8 mouse cellular contexts compared by ENCODE assay signal in genomic region chr11:102408344-102408876, GRCm38 (mm10). TPM values are rescaled to one million over a fixed set of nuclear protein-coding genes. Genes with fewer than 3 reads are reported as not detected.
DNase-seq lines count a peak whose midpoint lies in the region; ATAC-seq and TF ChIP-seq lines count a peak whose summit lies in the region.

No protein-coding gene starts in this region.

- under 1% methylated on average over 32 of the region's 32 CpGs for WGBS in embryonic facial prominence, embryonic 14.5 days
- WGBS in heart, adult 2 months: under 1% methylated on average over 32 of the region's 32 CpGs
- under 1% methylated on average over 32 of the region's 32 CpGs for WGBS in limb, embryonic 13.5 days
- WGBS in midbrain, embryonic 16.5 days: under 1% methylated on average over 32 of the region's 32 CpGs

- peak; percentile 95 for ATAC-seq in embryonic facial prominence, embryonic 14.5 days (ENCODE audit: low read depth)
- peak; percentile 94 for ATAC-seq in limb, embryonic 13.5 days (ENCODE audit: low FRiP score, low read depth)
- ATAC-seq in midbrain, embryonic 16.5 days: peak; percentile 93

- H3K4me3 ChIP-seq in embryonic facial prominence, embryonic 14.5 days (ENCODE audit: low read depth, low read length): peak overlapping the region; percentile 82
- H3K4me3 ChIP-seq in heart, adult 2 months: peak overlapping the region; percentile 71
- H3K4me3 ChIP-seq in limb, embryonic 13.5 days: peak overlapping the region; percentile 81
- peak overlapping the region; percentile 91 for H3K4me3 ChIP-seq in midbrain, embryonic 16.5 days (ENCODE audit: low read depth, low read length)

- H3K4me2 ChIP-seq in embryonic facial prominence, embryonic 14.5 days (ENCODE audit: low read depth, low read length): peak overlapping the region; percentile 98
- peak overlapping the region; percentile 95 for H3K4me2 ChIP-seq in limb, embryonic 13.5 days (replicated peaks)
- H3K4me2 ChIP-seq in midbrain, embryonic 16.5 days (ENCODE audit: low read length): peak overlapping the region; percentile 91

- peaks cover 14% of the 10 kb centered on the region for H3K36me3 ChIP-seq in embryonic facial prominence, embryonic 14.5 days (ENCODE audit: control insufficient read depth, insufficient read depth, low read length)
- no peaks in the 10 kb centered on the region for H3K36me3 ChIP-seq in heart, adult 2 months (ENCODE audit: control insufficient read depth, insufficient read depth, low read length)
- peaks cover 16% of the 10 kb centered on the region for H3K36me3 ChIP-seq in limb, embryonic 13.5 days
- H3K36me3 ChIP-seq in midbrain, embryonic 16.5 days (ENCODE audit: control insufficient read depth, insufficient read depth, low read length): peaks cover 12% of the 10 kb centered on the region; the same call in 1 of the 2 replicates

- TF ChIP-seq CTCF in heart, adult 2 months (IDR thresholded peaks at IDR 0.05): no peak

- H3K27me3 ChIP-seq in embryonic facial prominence, embryonic 14.5 days (replicated peaks; ENCODE audit: control insufficient read depth, insufficient read depth, low read length): no peaks in the 10 kb centered on the region
- no peaks in the 10 kb centered on the region for H3K27me3 ChIP-seq in heart, adult 2 months (ENCODE audit: control insufficient read depth, insufficient read depth, low read length)
- H3K27me3 ChIP-seq in limb, embryonic 13.5 days: no peaks in the 10 kb centered on the region
- no peaks in the 10 kb centered on the region for H3K27me3 ChIP-seq in midbrain, embryonic 16.5 days (ENCODE audit: control insufficient read depth, insufficient read depth, low read depth, low read length)

- peak overlapping the region; percentile 89 for H3K9ac ChIP-seq in embryonic facial prominence, embryonic 14.5 days (ENCODE audit: low read depth, low read length)
- H3K9ac ChIP-seq in heart, adult 2 months (ENCODE audit: low read depth, low read length): peak overlapping the region; percentile 54
- peak overlapping the region; percentile 77 for H3K9ac ChIP-seq in limb, embryonic 13.5 days
- peak overlapping the region; percentile 41; the same call in 1 of the 2 replicates for H3K9ac ChIP-seq in midbrain, embryonic 16.5 days (ENCODE audit: low read depth, low read length)

- peak; percentile 85 for TF ChIP-seq POLR2A in heart, adult 2 months (IDR thresholded peaks at IDR 0.05; ENCODE audit: insufficient read depth, low read depth, low read length)

- intact Hi-C loops in heart, adult 2 months (cut with DNase I): no loop called here

- no peaks in the 10 kb centered on the region for H3K9me3 ChIP-seq in embryonic facial prominence, embryonic 14.5 days (ENCODE audit: control insufficient read depth, low read length)
- H3K9me3 ChIP-seq in limb, embryonic 13.5 days: no peaks in the 10 kb centered on the region
- no peaks in the 10 kb centered on the region for H3K9me3 ChIP-seq in midbrain, embryonic 16.5 days (replicated peaks; ENCODE audit: control insufficient read depth, low read length, poor library complexity, severe bottlenecking)

- peak overlapping the region; percentile 87 for H3K27ac ChIP-seq in embryonic facial prominence, embryonic 14.5 days (replicated peaks; ENCODE audit: low read depth, low read length)
- H3K27ac ChIP-seq in heart, adult 2 months: peak overlapping the region; percentile 98
- H3K27ac ChIP-seq in limb, embryonic 13.5 days: peak overlapping the region; percentile 90
- peak overlapping the region; percentile 88 for H3K27ac ChIP-seq in midbrain, embryonic 16.5 days (ENCODE audit: low read length)

- TF ChIP-seq EP300 in heart, adult 2 months (IDR thresholded peaks at IDR 0.05; ENCODE audit: insufficient read depth, low read depth, low read length): peak; percentile 88

- H3K79me2 ChIP-seq in heart, adult 2 months (replicated peaks; ENCODE audit: control insufficient read depth, insufficient read depth, low read length): no peaks in the 10 kb centered on the region

- H3K4me1 ChIP-seq in embryonic facial prominence, embryonic 14.5 days (ENCODE audit: control insufficient read depth, insufficient read depth, low read length): peaks cover 12% of the 10 kb centered on the region
- peaks cover 5% of the 10 kb centered on the region for H3K4me1 ChIP-seq in heart, adult 2 months (ENCODE audit: control insufficient read depth, insufficient read depth, low read length)
- H3K4me1 ChIP-seq in limb, embryonic 13.5 days: peaks cover 19% of the 10 kb centered on the region
- H3K4me1 ChIP-seq in midbrain, embryonic 16.5 days (ENCODE audit: control insufficient read depth, insufficient read depth, low read length): peaks cover 35% of the 10 kb centered on the region

- peak; percentile 100 for DNase-seq in 3T3-L1 (ENCODE audit: low read depth, low spot score)
- DNase-seq in adrenal gland, postnatal 4 days (ENCODE audit: low spot score in 2 of 2): peak; percentile 79 to 92
- peak; percentile 100 for DNase-seq in embryonic facial prominence, embryonic 14.5 days (ENCODE audit: low spot score)
- peak; percentile 96 to 98 for DNase-seq in heart, adult 2 months
- peak; percentile 99 for DNase-seq in kidney, adult 8-10 months
- DNase-seq in spleen, postnatal 10 days (ENCODE audit: low spot score in 2 of 2): peak; percentile 92 to 97

RNA-seq across cellular contexts. Expression of gene Slc25a39, which starts 0.7 kb away (rescaled TPM):
- total RNA-seq in adrenal gland, postnatal 4 days (2021): 100 to 1,000 TPM; 254 to 261 TPM
- polyA plus RNA-seq in embryonic facial prominence, embryonic 14.5 days (2014; fragmentation: Nextera tagmentation; extraction: Ambion mirVana): 190 and 194 TPM in 2 replicates
- 100 to 1,000 TPM; 196 to 213 TPM for total RNA-seq in heart, adult 2 months (2021)
- polyA plus RNA-seq in heart, adult 2 months (2012; rRNA removed): 307 and 331 TPM in 2 replicates
- 173 and 180 TPM in 2 replicates for polyA plus RNA-seq in limb, embryonic 13.5 days (2015; fragmentation: Nextera tagmentation; extraction: Ambion mirVana)
- 144 and 150 TPM in 2 replicates for polyA plus RNA-seq in midbrain, embryonic 16.5 days (2015; fragmentation: Nextera tagmentation; extraction: Ambion mirVana)

RNA-seq across cellular contexts. Expression of gene Rundc3a, which starts 15.2 kb away (rescaled TPM):
- total RNA-seq in adrenal gland, postnatal 4 days (2021): 10 to 100 TPM; 59.3 to 61.2 TPM
- 7.1 and 7.8 TPM in 2 replicates for polyA plus RNA-seq in embryonic facial prominence, embryonic 14.5 days (2014; fragmentation: Nextera tagmentation; extraction: Ambion mirVana)
- total RNA-seq in heart, adult 2 months (2021): under 1 TPM in 1 of 2 experiments, not detected in 1; 0.66 TPM
- 0.23 and 0.32 TPM in 2 replicates for polyA plus RNA-seq in heart, adult 2 months (2012; rRNA removed)
- 1.3 and 1.4 TPM in 2 replicates for polyA plus RNA-seq in limb, embryonic 13.5 days (2015; fragmentation: Nextera tagmentation; extraction: Ambion mirVana)
- 151 and 155 TPM in 2 replicates for polyA plus RNA-seq in midbrain, embryonic 16.5 days (2015; fragmentation: Nextera tagmentation; extraction: Ambion mirVana)

RNA-seq across cellular contexts. Expression of gene Grn, which starts 21.7 kb away (rescaled TPM):
- total RNA-seq in adrenal gland, postnatal 4 days (2021): 100 to 1,000 TPM; 170 to 175 TPM
- 121 and 129 TPM in 2 replicates for polyA plus RNA-seq in embryonic facial prominence, embryonic 14.5 days (2014; fragmentation: Nextera tagmentation; extraction: Ambion mirVana)
- total RNA-seq in heart, adult 2 months (2021): 10 to 100 TPM; 83.4 to 86.9 TPM
- 118 and 119 TPM in 2 replicates for polyA plus RNA-seq in heart, adult 2 months (2012; rRNA removed)
- 141 and 149 TPM in 2 replicates for polyA plus RNA-seq in limb, embryonic 13.5 days (2015; fragmentation: Nextera tagmentation; extraction: Ambion mirVana)
- polyA plus RNA-seq in midbrain, embryonic 16.5 days (2015; fragmentation: Nextera tagmentation; extraction: Ambion mirVana): 65.2 and 75.8 TPM in 2 replicates

RNA-seq across cellular contexts. Expression of gene Fam171a2, which starts 39.1 kb away (rescaled TPM):
- total RNA-seq in adrenal gland, postnatal 4 days (2021): 10 to 100 TPM; 22.5 to 22.9 TPM
- polyA plus RNA-seq in embryonic facial prominence, embryonic 14.5 days (2014; fragmentation: Nextera tagmentation; extraction: Ambion mirVana): 6.8 and 10.7 TPM in 2 replicates
- total RNA-seq in heart, adult 2 months (2021): 1 to 10 TPM; 3.8 to 3.9 TPM
- 7.7 and 8.3 TPM in 2 replicates for polyA plus RNA-seq in heart, adult 2 months (2012; rRNA removed)
- polyA plus RNA-seq in limb, embryonic 13.5 days (2015; fragmentation: Nextera tagmentation; extraction: Ambion mirVana): 4.4 and 4.8 TPM in 2 replicates
- 18.1 and 20.5 TPM in 2 replicates for polyA plus RNA-seq in midbrain, embryonic 16.5 days (2015; fragmentation: Nextera tagmentation; extraction: Ambion mirVana)

RNA-seq across cellular contexts. Expression of gene Slc4a1, which starts 42.4 kb away (rescaled TPM):
- 100 to 1,000 TPM in 1 of 2 experiments, 10 to 100 TPM in 1; 75.5 to 140 TPM for total RNA-seq in adrenal gland, postnatal 4 days (2021)
- 6.0 and 6.8 TPM in 2 replicates for polyA plus RNA-seq in embryonic facial prominence, embryonic 14.5 days (2014; fragmentation: Nextera tagmentation; extraction: Ambion mirVana)
- 10 to 100 TPM in 1 of 2 experiments, under 1 TPM in 1; 0.42 to 10.3 TPM for total RNA-seq in heart, adult 2 months (2021)
- polyA plus RNA-seq in heart, adult 2 months (2012; rRNA removed): 0.91 and 4.4 TPM in 2 replicates
- polyA plus RNA-seq in limb, embryonic 13.5 days (2015; fragmentation: Nextera tagmentation; extraction: Ambion mirVana): 7.2 and 11.7 TPM in 2 replicates
- polyA plus RNA-seq in midbrain, embryonic 16.5 days (2015; fragmentation: Nextera tagmentation; extraction: Ambion mirVana): 2.3 and 3.5 TPM in 2 replicates

Comparison
In these comparisons a context has a peak if more than half of its experiments do, and no peak if none do; other contexts are left out.
1. Peak in every context shown above with its lines: DNase-seq, ATAC-seq, H3K4me3 ChIP-seq and H3K27ac ChIP-seq.
2. RNA of gene Rundc3a, which starts 15.2 kb away (polyA plus RNA-seq): 151 to 155 TPM in midbrain, embryonic 16.5 days; 7.1 to 7.8 TPM in embryonic facial prominence, embryonic 14.5 days, 1.3 to 1.4 TPM in limb, embryonic 13.5 days and 0.23 to 0.32 TPM in heart, adult 2 months; every median in the first group is over 10 times any median in the second.